11 mouse cellular contexts compared by ENCODE assay signal in the genomic region with DNA sequence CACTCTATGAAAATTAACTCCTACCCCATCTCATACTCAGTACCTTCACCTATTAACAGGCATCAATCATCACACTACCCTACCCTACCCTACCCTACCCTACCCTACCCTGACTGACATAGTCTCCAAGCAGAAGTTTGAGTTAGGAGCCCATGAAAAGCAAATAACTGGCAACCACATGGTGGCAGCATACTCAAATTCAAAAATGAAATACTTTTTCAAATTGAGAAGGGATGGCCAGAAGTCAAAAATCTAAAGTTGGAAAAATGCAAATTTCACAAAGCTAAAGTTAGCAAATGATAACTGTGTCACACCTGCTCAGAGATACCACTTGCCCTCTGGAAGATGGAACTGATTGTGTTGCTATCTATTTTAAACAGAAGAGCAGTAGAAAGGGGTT.
DNase-seq lines count a peak whose midpoint lies in the region; ATAC-seq lines count a peak whose summit lies in the region.
"Had no signal": no experiment of that assay in that cellular context is flagged by ENCODE, and none has a peak within 500 bp of the region (broad histone marks: within the 10 kb centered on the region; RNA-seq: fewer than 3 reads in every experiment).

No protein-coding gene starts in this region.

- no peak overlapping the region for H3K27ac ChIP-seq in midbrain, embryonic 14.5 days (replicated peaks; ENCODE audit: low read depth, low read length)
- H3K27ac ChIP-seq: embryonic facial prominence, embryonic 13.5 days had no signal

- H3K36me3 ChIP-seq in midbrain, embryonic 14.5 days (ENCODE audit: control insufficient read depth, insufficient read depth, low read length): no peaks in the 10 kb centered on the region
- H3K36me3 ChIP-seq: embryonic facial prominence, embryonic 13.5 days had no signal

- no peaks in the 10 kb centered on the region for H3K9me3 ChIP-seq in midbrain, embryonic 14.5 days (ENCODE audit: control insufficient read depth, low read length)
- H3K9me3 ChIP-seq: embryonic facial prominence, embryonic 13.5 days had no signal

- no peak overlapping the region for H3K4me2 ChIP-seq in midbrain, embryonic 14.5 days (ENCODE audit: low read length)
- H3K4me2 ChIP-seq: embryonic facial prominence, embryonic 13.5 days had no signal

- ATAC-seq in midbrain, embryonic 14.5 days (ENCODE audit: low FRiP score, low TSS enrichment): no peak
- ATAC-seq: midbrain, embryonic 16.5 days had no signal

- no peak overlapping the region for H3K9ac ChIP-seq in midbrain, embryonic 14.5 days (replicated peaks; ENCODE audit: low read length)
- H3K9ac ChIP-seq: embryonic facial prominence, embryonic 13.5 days had no signal

- no peaks in the 10 kb centered on the region for H3K27me3 ChIP-seq in midbrain, embryonic 14.5 days (ENCODE audit: control insufficient read depth, insufficient read depth, low read length)
- H3K27me3 ChIP-seq: embryonic facial prominence, embryonic 13.5 days had no signal

- DNase-seq in cerebellum, postnatal 10 days: peak; percentile 1 to 2
- DNase-seq in cerebellum, adult 11 months: no peak
- peak; percentile 30 for DNase-seq in kidney, postnatal 10 days
- no peak for DNase-seq in kidney, adult 18-20 months
- DNase-seq in lung, postnatal 36 days: peak; percentile 4
- DNase-seq in lung, postnatal 14 days: no peak
- DNase-seq in right cerebral cortex, postnatal 10 days (ENCODE audit: low spot score in 2 of 2): peak; percentile 18 to 26
- DNase-seq in midbrain, embryonic 14.5 days: no peak
- DNase-seq: B cell, adult 2 months had no signal

- H3K4me1 ChIP-seq in midbrain, embryonic 14.5 days (ENCODE audit: control insufficient read depth, insufficient read depth, low read length): no peaks in the 10 kb centered on the region
- H3K4me1 ChIP-seq: embryonic facial prominence, embryonic 13.5 days had no signal

- no peak overlapping the region for H3K4me3 ChIP-seq in midbrain, embryonic 14.5 days (replicated peaks; ENCODE audit: low read depth, low read length)
- H3K4me3 ChIP-seq: embryonic facial prominence, embryonic 13.5 days had no signal

Comparison
In these comparisons a context has a peak if more than half of its experiments do, and no peak if none do; other contexts are left out.
1. DNase-seq: peak in cerebellum, postnatal 10 days (2 of 2), kidney, postnatal 10 days (single experiment), lung, postnatal 36 days (single experiment) and right cerebral cortex, postnatal 10 days (2 of 2); none in cerebellum, adult 11 months (single experiment), kidney, adult 18-20 months (single experiment), lung, postnatal 14 days (single experiment) and midbrain, embryonic 14.5 days (single experiment).